Mouse (Mus musculus): Measurements from ENCODE around the gene Farp2.
"Not testable (repeated sequence)": the region's sequence is repeated elsewhere in the genome, so short reads cannot be mapped to it uniquely, and the experiment has no call there.

Gene Farp2

GRCm38 (mm10) chr1:93511585-93512350 lies at the start of gene Farp2:
Farp2 (plus strand) TSS chr1:93512079.
- DNase-seq = peak; percentile 90

GRCm38 (mm10) chr1:93465066-93465465 lies 46.8 kb upstream of the Farp2 start:
- DNase-seq = no peak

DNA sequence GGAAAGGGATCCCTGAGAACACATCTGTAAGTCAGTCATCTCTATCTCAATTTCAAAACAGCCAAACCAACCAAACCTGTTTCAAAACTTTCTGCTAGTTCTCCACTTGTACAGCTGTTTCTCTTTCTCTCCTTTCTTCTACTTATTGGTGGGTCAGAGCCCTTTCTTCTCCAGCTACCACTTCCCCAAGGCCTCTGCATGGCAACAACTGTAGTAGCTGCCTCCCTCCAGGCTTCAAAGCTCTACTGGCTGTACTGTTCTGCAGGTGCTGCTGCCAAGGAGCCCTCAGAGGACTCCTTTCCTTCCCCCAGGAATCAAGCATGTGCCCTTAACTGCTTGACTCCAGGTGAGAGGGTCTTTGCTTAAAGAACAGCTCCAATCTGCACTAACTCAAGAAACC lies 46.1 kb upstream of the Farp2 start:
- DNase-seq = no peak

DNA sequence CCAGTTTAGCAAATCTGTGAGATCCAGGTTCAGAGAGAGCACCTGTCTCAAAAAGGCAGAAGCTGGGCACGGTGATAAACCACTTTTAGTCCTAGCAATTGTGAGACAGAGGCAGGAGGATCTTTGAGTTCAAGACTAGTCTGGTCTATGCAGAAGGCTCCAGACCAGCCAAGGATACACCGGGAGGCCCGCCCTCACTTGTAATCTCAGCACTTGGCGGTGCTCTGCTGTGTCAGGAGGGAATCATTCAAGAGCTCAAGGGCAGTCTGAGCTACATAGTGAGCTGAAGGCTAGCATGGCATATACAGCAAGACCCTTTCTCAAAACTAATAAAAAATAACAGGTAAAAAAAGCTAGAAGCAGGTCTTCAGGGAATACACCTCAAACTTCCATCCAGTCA lies 43.3 kb upstream of the Farp2 start:
- no peak for DNase-seq

GRCm38 (mm10) chr1:93475694-93476093 lies 36.2 kb upstream of the Farp2 start:
- DNase-seq = no peak

- peak; percentile 96 to 97 for DNase-seq
These were observed 33.9 kb upstream of the Farp2 start for GRCm38 (mm10) chr1:93477758-93478585.

DNA sequence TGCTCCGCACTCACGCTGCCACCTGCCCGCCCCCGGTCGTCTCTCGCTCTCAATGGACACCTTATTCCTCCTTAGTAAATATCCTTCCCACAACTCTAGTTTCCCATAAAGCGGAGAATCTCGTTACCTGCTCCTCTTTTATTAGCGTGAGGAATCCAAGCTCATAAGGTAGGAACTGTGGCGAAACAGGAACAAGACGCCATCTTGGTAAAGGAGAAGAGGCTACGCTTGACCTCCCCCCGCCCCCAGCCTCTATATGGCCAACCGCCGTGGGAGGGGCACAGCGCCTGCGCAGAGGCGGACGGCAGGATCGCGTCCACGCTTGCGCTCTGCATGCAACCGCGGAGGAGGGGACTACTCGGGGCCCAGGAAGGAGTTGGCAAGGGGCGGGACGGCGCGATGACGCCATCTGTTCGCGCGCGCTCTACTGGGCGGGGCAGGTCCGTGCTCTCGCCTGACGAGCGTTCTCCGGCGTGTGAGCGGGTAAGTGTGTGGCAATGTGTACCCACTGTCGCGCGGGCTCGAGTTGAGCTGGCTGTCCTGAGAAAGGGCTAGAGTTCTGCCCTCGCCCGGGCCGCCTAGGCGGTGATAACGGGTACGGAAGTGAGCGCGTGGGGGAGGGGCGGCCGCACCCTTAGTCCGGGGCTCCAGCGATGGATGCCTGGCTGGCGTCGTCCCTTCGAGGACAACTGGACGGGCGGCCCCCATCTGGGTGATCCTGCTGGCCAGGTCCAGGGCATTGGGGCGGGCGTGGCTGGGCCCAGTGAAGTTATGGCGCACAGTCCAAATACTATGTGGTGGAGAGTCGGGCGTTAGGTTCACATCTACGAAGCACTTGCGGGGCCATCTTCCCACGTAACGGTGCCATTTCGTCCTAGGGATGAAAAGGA lies 33.0 kb upstream of the Farp2 start, which contains the start of gene Hdlbp:
Gene Hdlbp, minus strand, starts transcription at position 230 of the 890 bp plus-strand sequence.
- peak; percentile 98 to 99 for DNase-seq

GRCm38 (mm10) chr1:93479476-93480083 lies 32.3 kb upstream of the Farp2 start:
- DNase-seq = no peak

DNA sequence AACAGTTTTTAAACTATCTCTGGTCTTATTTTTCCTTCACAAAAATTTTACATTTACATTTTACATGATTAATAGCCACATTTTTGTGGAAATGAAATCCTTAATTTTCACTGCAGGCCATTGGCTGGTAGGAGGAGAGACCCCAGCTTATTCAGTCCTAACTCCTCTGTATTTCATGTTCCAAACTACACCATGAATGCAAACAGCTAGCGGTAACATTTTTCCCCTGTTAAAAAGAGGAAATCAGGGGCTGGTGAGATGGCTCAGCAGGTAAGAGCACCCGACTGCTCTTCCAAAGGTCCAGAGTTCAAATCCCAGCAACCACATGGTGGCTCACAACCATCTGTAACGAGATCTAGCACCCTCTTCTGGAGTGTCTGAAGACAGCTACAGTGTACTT lies 25.6 kb upstream of the Farp2 start:
- not testable (repeated sequence) for DNase-seq

DNA sequence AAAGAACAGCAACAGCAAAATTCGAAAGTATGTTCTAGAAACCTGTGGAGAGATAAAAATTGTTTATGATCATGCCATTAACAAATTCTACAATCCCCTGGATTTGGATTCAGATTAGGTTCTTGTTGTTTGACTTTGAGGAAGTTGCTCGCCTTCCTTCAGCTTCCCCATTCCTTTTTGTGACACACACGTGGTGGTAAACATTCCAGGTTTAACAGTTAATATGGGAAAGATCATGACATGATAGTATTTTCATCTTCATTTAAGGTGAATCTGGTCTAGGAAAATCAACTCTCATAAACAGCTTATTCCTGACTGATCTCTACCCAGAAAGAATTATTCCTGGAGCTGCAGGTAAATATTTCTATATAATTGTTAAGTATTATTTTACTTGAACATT lies 16.6 kb upstream of the Farp2 start:
- DNase-seq = no peak

DNA sequence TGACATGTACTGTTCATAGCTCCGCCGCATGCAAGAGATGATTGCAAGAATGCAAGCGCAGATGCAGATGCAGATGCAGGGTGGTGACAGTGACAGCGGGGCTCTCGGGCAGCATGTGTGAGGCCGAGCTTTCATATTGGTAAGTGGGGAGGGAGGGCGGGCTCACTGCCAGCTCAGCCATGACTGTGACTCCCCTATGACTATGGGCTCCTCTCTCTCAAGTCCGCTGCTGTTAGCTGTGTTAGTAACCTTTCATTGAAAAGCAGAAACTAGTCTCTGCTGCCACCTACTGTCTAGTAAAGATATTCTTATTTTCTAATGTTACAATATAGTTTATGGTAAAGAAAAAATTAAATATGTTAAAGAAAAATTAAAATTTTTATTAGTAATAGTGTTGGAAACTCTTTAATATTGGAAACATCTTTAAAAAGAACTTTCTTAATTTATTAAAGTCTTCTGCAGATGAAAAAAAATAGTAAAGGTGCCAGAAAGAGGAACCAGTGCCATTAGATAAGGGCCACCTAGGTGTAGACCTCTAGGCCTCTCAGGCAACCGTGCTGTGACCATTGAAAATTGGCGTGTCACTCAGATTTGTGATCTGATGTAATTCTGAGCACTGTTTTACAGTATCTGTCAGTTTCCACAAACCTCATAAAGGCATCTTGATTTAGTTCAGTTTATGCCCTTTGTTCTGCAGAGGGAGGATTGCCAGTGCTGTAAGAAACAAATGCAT lies 4.8 kb upstream of the Farp2 start:
- peak in 1 of 2 experiments; percentile 14 for DNase-seq

- not testable (repeated sequence) for DNase-seq
These were observed 3.3 kb upstream of the Farp2 start for GRCm38 (mm10) chr1:93508576-93508975.

DNA sequence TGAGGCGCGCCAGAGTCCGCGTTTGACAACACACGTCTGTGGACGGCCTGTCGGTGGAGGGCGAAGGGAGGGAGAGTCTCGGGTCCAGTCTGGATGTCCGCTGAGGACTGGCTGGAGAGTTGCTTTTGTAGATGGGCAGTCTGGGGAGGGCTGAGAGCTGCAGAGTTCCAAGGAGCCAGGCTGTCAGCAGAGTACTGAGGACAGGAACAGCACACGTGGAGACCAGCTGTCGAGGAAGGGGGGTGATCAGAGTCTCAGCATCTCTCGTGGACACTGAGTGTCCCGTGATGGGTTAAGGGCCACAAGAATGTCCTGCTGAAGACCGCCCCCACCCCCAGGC lies 442 bp downstream of the Farp2 start:
- no peak for DNase-seq

GRCm38 (mm10) chr1:93513221-93513620 lies 1.3 kb downstream of the Farp2 start:
- no peak for DNase-seq

- no peak for DNase-seq
These were observed 9.6 kb downstream of the Farp2 start for GRCm38 (mm10) chr1:93521491-93521890.

DNA sequence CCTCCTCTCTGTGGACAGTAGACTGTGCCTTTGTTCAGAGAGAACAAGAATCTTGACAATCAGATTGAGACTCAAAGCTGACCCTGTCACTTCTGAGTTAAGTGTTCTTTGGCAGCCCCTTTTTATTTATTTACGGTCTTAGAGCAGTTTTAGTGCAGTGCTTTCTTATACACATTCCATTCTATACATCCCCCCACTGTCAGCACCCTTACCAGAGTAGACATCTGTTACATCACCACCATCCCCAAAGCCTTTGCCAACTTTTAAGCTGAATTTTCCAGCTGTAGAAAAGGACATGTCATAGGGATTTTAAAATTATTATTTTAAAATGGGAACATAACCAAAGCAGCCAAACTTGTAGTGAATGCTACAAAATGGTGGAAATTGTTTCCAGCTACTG lies 10.4 kb downstream of the Farp2 start:
- no peak for DNase-seq

DNA sequence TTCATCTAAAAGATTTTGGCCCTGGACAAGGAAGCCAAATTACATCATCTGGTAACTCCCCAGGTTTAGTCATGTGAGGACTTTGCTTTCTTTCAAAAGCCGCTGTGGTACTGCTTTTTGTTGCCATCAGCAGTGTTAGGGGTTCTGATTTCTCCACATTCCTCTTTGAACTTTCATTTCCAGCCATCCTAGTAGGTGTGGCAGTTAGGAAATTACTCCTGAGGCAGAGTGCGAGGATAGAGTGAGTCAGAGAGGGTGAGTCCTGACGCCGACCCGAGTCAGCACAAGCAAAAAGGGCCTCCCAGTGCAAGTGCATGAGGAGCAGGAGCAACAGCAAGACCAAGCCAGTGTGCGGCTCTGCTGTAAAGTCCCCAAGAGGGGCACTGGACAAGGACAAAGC lies 17.9 kb downstream of the Farp2 start:
- DNase-seq = no peak

DNA sequence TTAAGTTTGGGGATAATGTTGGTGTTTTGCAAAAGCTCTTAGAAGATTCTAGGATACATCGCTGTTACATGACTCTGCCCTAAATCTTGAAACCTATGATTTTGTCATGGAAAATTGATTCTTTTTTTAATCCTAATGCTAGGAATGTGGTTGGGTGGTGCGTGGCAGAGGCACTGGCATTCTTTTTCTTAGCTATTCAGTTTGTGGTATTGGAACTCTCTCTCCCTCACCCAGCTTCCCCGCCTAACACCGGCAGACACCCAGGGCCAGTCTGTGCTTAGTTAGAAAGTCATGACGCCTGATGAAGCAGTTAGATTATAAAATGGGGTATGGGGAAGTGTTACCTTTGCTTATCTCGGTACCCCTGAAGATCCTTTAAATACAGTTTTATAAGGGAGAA lies 25.3 kb downstream of the Farp2 start:
- DNase-seq = no peak

DNA sequence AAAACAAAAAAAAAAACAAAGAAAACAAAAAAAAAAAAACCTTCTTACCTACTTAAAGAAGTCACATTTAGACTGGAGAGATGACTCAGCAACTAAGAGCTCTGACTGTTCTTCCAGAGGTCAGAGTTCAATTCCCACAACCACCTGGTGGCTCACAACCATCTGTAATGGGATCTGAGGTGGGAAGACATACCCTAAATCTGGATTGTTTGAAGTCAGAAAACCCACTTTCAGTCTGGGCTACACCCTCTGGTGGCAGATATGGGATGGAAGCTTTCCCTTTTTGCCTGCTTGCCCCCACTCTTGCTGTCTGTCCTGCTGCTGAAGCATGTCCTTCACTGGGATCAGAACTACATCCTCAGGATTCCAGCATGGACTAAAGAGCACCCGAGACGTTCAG lies 31.3 kb downstream of the Farp2 start:
- no peak for DNase-seq

DNA sequence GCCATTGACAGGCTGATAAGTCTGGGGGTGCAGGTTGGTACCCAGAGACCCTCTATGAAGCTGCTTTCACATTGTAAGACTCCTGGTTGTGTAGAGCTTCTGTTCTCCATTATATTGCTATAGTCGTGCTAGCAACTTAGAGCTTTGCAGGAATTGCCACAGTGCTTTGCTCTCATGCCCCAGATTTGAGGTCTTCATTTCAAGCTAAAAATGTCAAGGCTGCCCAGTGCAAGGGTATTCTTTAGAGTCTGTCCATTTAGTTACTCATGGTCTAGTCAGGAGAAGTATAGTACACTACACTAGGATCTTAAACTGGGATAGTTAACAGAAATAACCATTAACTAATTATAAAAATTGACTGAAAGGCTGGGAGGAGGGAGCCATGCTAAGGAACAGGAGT lies 35.4 kb downstream of the Farp2 start:
- DNase-seq = no peak

GRCm38 (mm10) chr1:93551427-93551826 lies 39.5 kb downstream of the Farp2 start:
- no peak for DNase-seq

DNA sequence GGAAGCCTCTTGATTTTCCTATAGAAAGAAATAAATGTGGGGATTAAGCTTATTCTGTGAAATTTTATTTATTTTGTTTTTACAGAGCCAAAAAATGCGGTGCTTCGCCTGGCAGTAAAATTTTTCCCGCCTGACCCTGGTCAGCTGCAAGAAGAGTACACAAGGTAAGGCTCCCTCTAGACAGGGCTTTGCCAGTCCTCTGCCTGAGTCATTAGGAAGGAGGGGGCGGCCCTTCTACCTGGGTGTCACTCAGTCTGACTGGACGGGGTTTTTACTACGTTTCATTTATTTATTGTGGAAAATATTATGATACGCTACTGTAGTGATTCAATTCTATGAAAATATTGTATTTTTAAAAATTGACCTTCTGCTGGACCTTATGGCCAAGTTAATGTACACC lies 51.3 kb downstream of the Farp2 start:
- no peak for DNase-seq
